Mouse (Mus musculus) adrenal gland (tissue): ENCODE measurements around the gene Fchsd2.

ENCODE experiments used
- intact Hi-C: fragments of 180-260 bp; cut with DNase I; formaldehyde crosslinking; loops from one replicate; pipeline ENCODE4 v1.15.1; 2025

Fchsd2 gene

DNA sequence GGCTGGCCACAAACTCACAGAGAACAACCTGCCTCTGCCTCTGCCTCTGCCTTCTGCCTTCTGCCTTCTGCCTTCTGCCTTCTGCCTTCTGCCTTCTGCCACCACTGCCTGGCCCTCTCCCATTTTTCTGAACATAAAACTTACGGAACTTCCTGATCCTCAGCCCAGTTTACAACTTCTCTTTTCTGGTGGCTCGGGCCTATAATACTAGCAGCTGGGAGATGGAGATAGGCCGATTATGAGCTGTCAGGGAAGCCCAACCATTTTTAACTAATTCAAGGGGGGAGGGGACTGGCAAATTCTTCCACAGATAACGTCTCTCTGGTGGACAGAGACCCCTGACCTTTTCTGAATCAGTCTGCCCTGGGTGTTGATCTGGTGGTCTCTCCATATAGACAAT, 22.3 kb upstream of the Fchsd2 start:
- intact Hi-C loops, result no loop called here

DNA sequence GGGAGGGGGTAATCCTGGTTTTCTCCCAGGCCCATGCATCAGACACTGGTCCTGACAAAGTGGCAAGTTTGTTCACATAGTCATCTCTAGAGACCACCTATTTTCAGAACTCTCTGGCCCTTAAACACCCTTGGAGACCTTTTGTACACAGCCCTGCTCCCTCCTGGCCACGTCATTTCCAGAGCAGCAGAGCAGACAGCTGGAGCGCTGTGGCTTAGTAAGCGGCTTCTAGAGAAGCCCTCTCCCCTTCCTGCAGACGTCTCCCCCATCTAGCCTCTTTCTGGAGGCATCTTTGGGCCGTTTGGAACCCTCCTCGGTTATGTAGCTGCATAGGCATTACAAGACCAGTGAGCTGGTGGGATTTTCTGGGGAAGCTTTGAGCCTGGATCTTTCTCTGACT, 21.6 kb upstream of the Fchsd2 start:
- intact Hi-C loops, result no loop called here

DNA sequence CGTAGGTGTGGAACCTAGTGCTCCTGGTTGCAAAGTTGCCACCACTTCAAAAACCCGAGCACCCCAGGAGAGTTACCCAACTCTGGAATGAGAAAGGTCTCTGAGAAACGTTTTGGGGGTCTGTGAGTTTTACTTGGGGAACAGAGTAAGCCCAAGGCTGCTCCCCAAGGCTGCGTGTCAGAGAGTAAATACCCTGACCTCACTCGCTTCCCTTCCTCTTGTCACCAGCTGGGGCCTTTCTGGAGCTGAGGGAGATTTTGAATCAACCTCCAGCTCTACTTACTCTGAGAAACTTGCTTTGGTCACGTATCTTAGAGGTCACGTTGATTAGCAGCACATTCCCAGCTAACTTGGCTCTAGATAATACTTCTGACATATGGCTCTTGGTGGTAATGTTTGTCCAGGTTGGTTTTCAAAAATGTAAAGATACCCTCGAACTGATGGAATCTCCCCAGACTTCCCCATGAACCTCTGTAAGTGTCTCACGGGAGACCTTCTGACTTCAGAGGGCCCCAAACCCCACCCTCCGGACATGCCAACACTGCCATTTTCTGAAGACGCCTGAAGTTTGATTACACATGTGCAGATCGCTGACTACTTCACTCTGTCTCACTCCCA, 20.4 kb upstream of the Fchsd2 start:
- intact Hi-C loops, result no loop called here

DNA sequence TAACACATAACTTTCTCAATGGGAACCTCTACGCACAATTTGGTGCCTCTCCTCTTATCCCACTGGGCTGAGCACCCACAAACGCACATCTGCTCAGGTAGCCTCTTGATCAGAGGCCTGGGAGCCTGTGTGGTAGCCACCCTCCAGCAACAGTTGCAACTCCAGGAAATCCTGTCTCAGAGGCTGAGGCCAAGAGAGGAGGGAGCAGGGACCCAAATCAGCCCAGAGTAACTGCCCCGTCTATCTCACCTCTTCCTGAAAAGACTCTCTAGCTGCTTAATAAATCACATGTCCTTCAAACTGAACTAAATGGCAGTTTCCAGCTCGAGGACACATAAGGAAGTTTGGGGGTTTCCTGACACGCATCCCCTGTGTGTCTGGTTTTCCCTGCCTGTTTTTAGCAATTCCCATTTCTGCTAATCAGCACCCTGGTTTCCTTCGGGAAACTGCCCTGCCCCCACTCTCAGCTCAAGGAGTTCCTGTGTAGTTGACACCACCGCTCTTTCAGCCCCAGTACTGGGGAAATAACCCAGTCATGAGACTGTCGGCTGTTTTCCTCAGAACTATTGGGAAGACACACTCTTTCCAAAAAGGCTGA, 18.4 kb upstream of the Fchsd2 start:
- intact Hi-C loops, result no loop called here

GRCm38 (mm10) chr7:101083562-101084166, 9.0 kb upstream of the Fchsd2 start:
- intact Hi-C loops, result no loop called here

- intact Hi-C loops, result no loop called here
These were observed 7.7 kb upstream of the Fchsd2 start for GRCm38 (mm10) chr7:101084816-101085456.

GRCm38 (mm10) chr7:101085779-101086178, 6.9 kb upstream of the Fchsd2 start:
- intact Hi-C loops, result no loop called here

GRCm38 (mm10) chr7:101088687-101089086, 4.0 kb upstream of the Fchsd2 start:
- intact Hi-C loops, result no loop called here

DNA sequence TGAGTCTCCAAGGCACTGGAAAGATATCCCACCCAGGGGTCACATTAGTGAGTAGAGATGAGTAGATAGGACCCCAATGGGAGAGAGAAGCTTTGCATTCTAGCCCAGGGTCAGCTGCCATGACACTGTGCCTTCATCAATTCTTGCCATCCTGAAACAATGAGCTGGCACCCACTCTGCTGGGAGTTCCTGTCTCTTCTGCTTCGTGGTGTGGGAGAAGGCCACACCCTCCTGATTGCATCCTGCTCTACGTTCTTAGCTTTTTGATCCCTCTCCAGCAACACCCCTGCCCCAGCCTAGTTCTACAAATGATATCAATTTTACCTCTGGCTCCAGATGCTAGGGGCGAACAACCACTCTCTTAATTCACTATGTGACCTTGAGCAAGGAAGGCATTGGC, 3.4 kb upstream of the Fchsd2 start:
- intact Hi-C loops, result no loop called here

GRCm38 (mm10) chr7:101093231-101093630, 568 bp downstream of the Fchsd2 start:
- intact Hi-C loops, result no loop called here

- intact Hi-C loops, result no loop called here
These were observed 2.1 kb downstream of the Fchsd2 start for GRCm38 (mm10) chr7:101094746-101095145.

GRCm38 (mm10) chr7:101095560-101095959, 2.9 kb downstream of the Fchsd2 start:
- intact Hi-C loops, result no loop called here

DNA sequence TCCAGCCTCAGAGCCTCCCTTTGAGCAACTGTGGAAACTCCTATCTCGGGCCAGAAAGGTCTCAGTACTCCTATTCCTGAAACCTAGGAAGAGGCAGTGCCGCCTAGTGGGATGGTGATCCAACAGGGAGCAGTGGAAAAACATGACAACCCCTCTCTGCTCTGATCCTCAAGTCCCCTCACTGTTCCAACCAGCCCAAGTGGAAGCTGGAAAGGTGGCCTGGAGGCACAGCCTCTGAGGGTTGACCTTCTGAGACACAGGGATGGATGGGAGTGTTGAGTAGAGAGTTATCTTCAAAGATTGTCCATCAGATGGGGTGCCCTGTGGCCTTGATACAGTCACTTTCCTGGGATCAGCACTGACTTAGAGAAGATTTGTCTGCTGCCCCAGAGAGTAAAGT, 3.9 kb downstream of the Fchsd2 start:
- intact Hi-C loops, result no loop called here

GRCm38 (mm10) chr7:101097084-101097483, 4.4 kb downstream of the Fchsd2 start:
- intact Hi-C loops, result no loop called here

DNA sequence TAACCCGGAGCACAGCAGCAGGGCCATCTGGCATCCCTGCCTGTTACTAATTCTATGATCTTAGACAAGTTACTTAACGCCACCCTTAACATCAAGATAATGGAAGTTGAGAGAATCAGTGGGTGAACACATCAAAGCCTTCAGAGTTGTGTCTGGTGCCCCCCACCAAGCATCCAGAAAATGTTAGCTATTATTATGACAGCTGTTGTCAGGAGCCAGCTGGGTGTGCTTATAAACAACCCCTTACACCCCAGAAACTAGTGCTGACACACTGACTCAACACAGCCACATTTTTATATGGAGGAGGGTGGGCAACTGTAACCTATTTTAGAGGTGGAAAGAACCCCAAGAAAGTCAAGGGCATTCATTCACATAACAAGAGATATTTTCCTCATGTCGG, 7.3 kb downstream of the Fchsd2 start:
- intact Hi-C loops, result no loop called here

DNA sequence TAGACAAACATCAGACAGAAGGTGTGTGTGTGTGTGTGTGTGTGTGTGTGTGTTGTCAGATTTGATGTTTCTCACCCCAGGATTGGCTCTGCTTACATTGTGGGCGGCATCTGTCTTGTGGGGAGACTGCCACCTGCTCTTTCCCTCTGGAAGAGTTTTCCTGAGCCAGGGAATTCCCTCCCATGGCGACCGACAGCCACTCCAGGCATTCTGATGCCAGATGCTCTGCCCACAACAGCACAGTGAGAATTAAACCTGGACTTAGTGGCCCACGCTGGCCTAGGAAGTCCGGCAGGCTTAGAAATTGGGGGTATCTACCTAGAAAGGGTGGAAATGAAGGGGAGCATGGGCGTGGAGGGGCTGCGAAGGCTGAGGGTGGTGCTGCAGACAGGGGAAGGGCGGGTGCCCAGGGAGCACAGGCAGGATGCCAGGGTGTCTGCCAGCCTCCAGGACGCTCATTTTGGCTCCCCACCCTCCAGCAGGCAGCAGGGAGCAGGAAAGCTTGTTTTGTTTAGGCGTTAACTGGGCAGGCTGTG, 8.6 kb downstream of the Fchsd2 start:
- intact Hi-C loops, result no loop called here

- intact Hi-C loops, result loop anchor here (5.0 kb wide), 2 partner anchors 44 to 126 kb away; no protein-coding TSS in a partner anchor
These were observed 14.0 kb downstream of the Fchsd2 start for GRCm38 (mm10) chr7:101106666-101107065.

GRCm38 (mm10) chr7:101107073-101107810, 14.6 kb downstream of the Fchsd2 start:
- intact Hi-C loops, result loop anchor here (5.0 kb wide), 2 partner anchors 45 to 125 kb away; no protein-coding TSS in a partner anchor

- intact Hi-C loops, result loop anchor here (5.0 kb wide), 2 partner anchors 46 to 124 kb away; no protein-coding TSS in a partner anchor
These were observed 15.4 kb downstream of the Fchsd2 start for GRCm38 (mm10) chr7:101107968-101108652.

- intact Hi-C loops, result loop anchor here (5.0 kb wide), 2 partner anchors 46 to 124 kb away; no protein-coding TSS in a partner anchor
These were observed 16.0 kb downstream of the Fchsd2 start for GRCm38 (mm10) chr7:101108653-101109005.
